Mouse (Mus musculus) olfactory bulb, adult 2 months (tissue): ENCODE measurements around the gene Fam47e.

Source experiments
- CTCF ChIP-seq: fragments of 200-500 bp; IDR thresholded peaks from 2 replicates; pipeline ENCODE4 v1.5.1; 2012; ENCODE audit warnings: low read depth, mild to moderate bottlenecking, low read length, moderate library complexity; ENCODE audit not compliant: insufficient read depth
- POLR2A ChIP-seq: fragments of 200-500 bp; IDR thresholded peaks from 2 replicates; pipeline ENCODE4 v1.6.1; 2012; ENCODE audit warnings: mild to moderate bottlenecking, low read depth, low read length, moderate library complexity; ENCODE audit not compliant: insufficient read depth

DNA sequence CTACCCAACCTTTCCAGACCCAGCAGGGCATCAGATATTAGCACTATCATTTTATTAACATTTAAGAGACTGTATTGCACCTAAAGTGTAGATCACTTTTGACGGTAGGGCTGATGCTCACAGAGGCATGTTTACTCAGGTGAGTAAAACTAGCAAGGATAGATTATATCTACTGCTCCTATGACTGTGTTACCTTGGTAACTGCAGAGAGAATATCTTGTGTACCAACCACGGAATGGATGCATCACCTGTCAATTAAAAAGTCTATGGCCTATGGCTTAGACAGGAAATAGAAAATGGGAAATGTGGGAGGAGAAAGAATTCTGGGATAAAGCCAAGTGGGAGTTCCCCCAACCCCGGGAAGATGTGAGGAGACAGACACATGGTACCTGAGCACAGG, 80.0 kb downstream of the Fam47e start:
- TF ChIP-seq POLR2A = no peak
- TF ChIP-seq CTCF = no peak
